Mouse (Mus musculus) heart, embryonic 12.5 days (tissue): Measurements from ENCODE around the gene Dynlt1b. TPM values are rescaled to one million over a fixed set of nuclear protein-coding genes. Genes with fewer than 3 reads are reported as not detected.
"Not testable (repeated sequence)": the region's sequence is repeated elsewhere in the genome, so short reads cannot be mapped to it uniquely, and the experiment has no call there.

Experiments used
- ATAC-seq: fragments of 200-750 bp; cut with Nextera tagmentation; 2 replicates; pipeline ENCODE4 v1.8.0; 2017; ENCODE audit warnings: moderate TSS enrichment, moderate library complexity; ENCODE audit not compliant: insufficient number of reproducible peaks, low FRiP score
- H3K27ac ChIP-seq: fragments of 300-500 bp; sonication (generic); 2 replicates; pipeline ENCODE4 v1.5.1; 2016; ENCODE audit warnings: mild to moderate bottlenecking, moderate library complexity; ENCODE audit not compliant: poor library complexity, severe bottlenecking
- H3K27me3 ChIP-seq: fragments of 300-500 bp; sonication (generic); replicated peaks from 2 replicates; pipeline ENCODE4 v1.6.1; 2016; ENCODE audit warnings: mild to moderate bottlenecking, moderate library complexity
- H3K36me3 ChIP-seq: fragments of 300-500 bp; sonication (generic); 2 replicates; pipeline ENCODE4 v1.6.1; 2016; ENCODE audit warnings: mild to moderate bottlenecking, moderate library complexity
- H3K4me1 ChIP-seq: fragments of 300-500 bp; sonication (generic); replicated peaks from 2 replicates; pipeline ENCODE4 v1.6.1; 2016; ENCODE audit warnings: mild to moderate bottlenecking
- H3K4me2 ChIP-seq: fragments of 300-500 bp; sonication (generic); 2 replicates; pipeline ENCODE4 v1.6.1; 2016; ENCODE audit warnings: mild to moderate bottlenecking, moderate library complexity
- H3K4me3 ChIP-seq: fragments of 300-500 bp; sonication (generic); 2 replicates; pipeline ENCODE4 v1.5.1; 2016; ENCODE audit warnings: mild to moderate bottlenecking
- H3K9ac ChIP-seq: fragments of 300-500 bp; sonication (generic); 2 replicates; pipeline ENCODE4 v1.6.1; 2016; ENCODE audit warnings: mild to moderate bottlenecking, moderate library complexity
- H3K9me3 ChIP-seq: fragments of 300-500 bp; sonication (generic); replicated peaks from 2 replicates; pipeline ENCODE4 v1.6.1; 2016; ENCODE audit warnings: mild to moderate bottlenecking, moderate library complexity
- WGBS: fragments of 180-500 bp; shearing (Covaris S2); methylation state at CpG from one replicate; pipeline ENCODE4 v1.1.7; 2016; 5-methylcytosine and 5-hydroxymethylcytosine counted together
- polyA plus RNA-seq: library from polyadenylated mRNA; unstranded; fragments of >200 nt; fragmentation: Nextera tagmentation; extraction: Ambion mirVana; gene quantifications from 2 replicates; pipeline ENCODE4 v1.2.1, GENCODE M21; 2016

Dynlt1b gene
- polyA plus RNA-seq, 1 experiment from 2014 or later = 418 TPM

DNA sequence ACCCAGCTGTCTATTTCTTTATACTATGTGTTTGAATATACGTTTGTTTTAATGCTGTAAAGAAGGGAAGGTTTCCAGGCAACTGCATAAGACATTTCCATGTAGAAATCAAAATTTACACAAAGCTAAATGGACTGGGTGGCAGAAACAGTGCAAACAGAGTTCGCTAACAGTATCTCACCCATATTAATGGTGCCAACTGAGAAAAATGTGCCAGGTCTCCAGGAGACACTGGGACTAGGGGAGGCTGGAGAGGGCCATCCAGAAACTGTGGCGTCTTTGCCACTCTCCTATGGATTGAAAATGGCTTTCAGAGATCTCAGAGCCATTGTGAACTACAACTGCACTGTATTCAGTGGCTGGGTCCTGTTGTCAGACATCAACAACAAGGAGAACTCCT lies 40.1 kb downstream of the Dynlt1b start:
- not testable (repeated sequence) for H3K4me3 ChIP-seq, ATAC-seq, H3K36me3 ChIP-seq, H3K27ac ChIP-seq, H3K9ac ChIP-seq, H3K4me2 ChIP-seq, H3K9me3 ChIP-seq, H3K27me3 ChIP-seq
- 95% methylated on average over 3 of the region's 3 CpGs for WGBS
- H3K4me1 ChIP-seq = peaks cover 32% of the 10 kb centered on the region

DNA sequence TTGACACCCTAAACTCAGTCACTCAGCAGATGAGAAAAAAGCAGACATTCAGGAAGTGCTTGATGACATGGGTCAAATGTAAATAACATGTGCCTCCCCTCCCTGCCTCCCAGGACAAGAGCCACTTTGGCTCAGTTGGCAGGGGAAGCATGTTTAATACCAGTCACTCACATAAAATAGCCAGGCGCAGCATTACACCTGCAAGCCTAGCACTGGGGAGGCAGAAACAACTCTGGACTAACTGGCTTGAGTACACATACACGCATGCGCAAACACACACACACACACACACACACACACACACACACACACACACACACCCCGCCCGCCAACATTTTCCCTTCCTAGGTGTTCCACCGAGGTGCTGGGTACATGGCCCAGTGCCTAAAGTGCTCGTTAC lies 40.8 kb downstream of the Dynlt1b start:
- not testable (repeated sequence) for H3K4me3 ChIP-seq, H3K27me3 ChIP-seq, ATAC-seq, H3K9me3 ChIP-seq, H3K4me2 ChIP-seq, H3K36me3 ChIP-seq, H3K27ac ChIP-seq, H3K9ac ChIP-seq
- 93% methylated on average over 3 of the region's 7 CpGs for WGBS
- H3K4me1 ChIP-seq = peaks cover 38% of the 10 kb centered on the region

DNA sequence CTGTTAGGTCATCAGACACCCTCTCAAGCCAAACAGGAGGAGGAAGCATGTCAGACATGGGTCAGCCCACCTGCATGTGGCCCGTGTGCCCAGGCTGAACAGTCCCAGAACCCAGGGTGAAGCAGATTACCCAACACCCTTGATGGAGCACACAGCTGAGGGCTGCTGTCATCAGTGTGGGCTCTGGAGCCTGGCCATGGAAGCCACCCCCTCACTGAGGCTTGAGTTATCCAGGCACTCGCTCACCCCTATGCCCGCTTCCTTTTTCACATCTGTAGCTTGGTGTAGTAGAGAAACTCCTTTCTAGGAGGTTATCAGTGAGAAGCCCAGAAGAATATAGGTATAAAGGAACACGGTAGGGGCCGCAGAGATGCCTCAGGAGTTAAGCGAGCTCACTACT lies 45.4 kb downstream of the Dynlt1b start:
- 84% methylated on average over 6 of the region's 6 CpGs for WGBS
- not testable (repeated sequence) for ATAC-seq, H3K27me3 ChIP-seq, H3K4me3 ChIP-seq, H3K27ac ChIP-seq, H3K9me3 ChIP-seq, H3K36me3 ChIP-seq
- H3K4me1 ChIP-seq = peaks cover 27% of the 10 kb centered on the region
- H3K9ac ChIP-seq = 0 out of 2 replicates have a peak overlapping the region, but pooled peaks have one; percentile 0
- peak overlapping the region; percentile 71; the same call in 1 of the 2 replicates for H3K4me2 ChIP-seq

DNA sequence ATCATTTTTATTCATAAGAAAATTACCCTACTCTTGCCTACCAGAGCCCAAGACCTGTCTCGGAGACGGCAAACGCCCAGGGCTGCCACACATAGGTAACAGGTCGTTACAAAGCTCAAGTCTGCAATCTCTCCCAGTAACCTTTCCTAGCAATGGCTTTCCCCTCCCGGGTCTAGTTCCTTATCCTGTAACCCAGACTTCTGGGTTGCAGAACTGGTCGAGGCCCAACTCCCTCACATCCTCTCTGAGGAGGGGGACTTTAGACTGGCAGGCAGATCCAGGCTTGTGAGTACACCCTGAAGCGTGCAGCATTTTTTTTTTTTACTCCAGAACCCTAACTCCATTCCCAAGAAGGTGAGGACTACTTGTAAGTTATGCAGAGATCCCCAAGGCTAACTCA lies 46.0 kb downstream of the Dynlt1b start:
- Histone ChIP-seq H3K4me1 (peaks cover 27% of the 10 kb centered on the region), H3K4me3 (peak overlapping the region; percentile 57), H3K9ac (peak overlapping the region; percentile 84), H3K4me2 (peak overlapping the region; percentile 71)
- not testable (repeated sequence) for H3K27me3 ChIP-seq, ATAC-seq, H3K9me3 ChIP-seq, H3K27ac ChIP-seq, H3K36me3 ChIP-seq
- WGBS = 55% methylated on average over 7 of the region's 7 CpGs

DNA sequence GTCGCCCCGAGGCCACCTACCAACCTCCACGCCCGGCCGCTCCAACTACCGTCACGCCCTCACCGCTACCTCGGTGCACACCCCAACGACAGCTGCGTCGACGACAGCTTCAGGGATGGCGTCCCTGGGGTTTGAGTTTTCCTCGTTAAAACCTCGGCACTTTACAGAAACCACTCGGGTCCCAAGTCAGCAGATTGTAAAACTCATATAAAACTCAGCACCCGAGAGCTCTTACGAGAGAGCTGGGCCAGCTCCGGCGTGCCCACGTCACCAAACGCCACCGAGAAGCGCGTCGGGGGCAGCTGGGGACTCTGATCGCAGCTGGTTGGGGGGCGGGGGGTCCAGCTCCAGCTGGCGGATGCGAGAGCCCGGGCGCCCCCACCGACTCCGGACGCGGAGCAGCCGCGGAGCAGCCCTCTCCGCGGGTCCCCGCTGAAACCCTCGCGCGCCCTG lies 46.6 kb downstream of the Dynlt1b start:
- not testable (repeated sequence) for H3K36me3 ChIP-seq, H3K9me3 ChIP-seq, H3K27me3 ChIP-seq
- Histone ChIP-seq H3K27ac (peak overlapping the region; percentile 10; the same call in 1 of the 2 replicates), H3K4me2 (peak overlapping the region; percentile 71), H3K4me1 (peaks cover 27% of the 10 kb centered on the region), H3K9ac (peak overlapping the region; percentile 84), H3K4me3 (peak overlapping the region; percentile 57)
- WGBS = under 1% methylated on average over 45 of the region's 45 CpGs
- peak; percentile 62 for ATAC-seq

DNA sequence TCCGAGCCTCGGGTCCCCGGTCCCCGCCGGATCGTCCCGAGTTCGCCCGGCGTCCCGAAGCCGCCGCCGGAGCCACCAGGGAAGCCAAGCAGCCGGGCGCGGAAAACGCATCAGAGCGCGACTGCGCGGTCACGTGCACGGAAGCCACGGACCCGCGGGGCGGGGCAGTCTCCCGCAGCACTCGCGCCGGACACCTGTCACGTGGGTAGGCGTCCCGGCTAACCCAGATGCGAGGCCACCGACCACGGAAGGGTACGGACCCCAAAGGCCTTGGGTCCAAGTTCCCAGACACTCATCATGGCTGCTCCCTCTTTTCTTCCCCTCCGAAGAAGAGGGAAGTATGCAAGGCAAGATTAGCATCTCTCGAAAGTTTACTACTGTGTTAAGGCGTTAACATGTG lies 47.1 kb downstream of the Dynlt1b start:
- peak; percentile 80 for ATAC-seq
- peak overlapping the region; percentile 84 for H3K9ac ChIP-seq
- H3K4me2 ChIP-seq = peak overlapping the region; percentile 71
- 1% methylated on average over 42 of the region's 42 CpGs for WGBS
- H3K4me3 ChIP-seq = peak overlapping the region; percentile 57
- H3K27ac ChIP-seq = peak overlapping the region; percentile 10; the same call in 1 of the 2 replicates
- peaks cover 27% of the 10 kb centered on the region for H3K4me1 ChIP-seq
- not testable (repeated sequence) for H3K27me3 ChIP-seq, H3K36me3 ChIP-seq, H3K9me3 ChIP-seq

DNA sequence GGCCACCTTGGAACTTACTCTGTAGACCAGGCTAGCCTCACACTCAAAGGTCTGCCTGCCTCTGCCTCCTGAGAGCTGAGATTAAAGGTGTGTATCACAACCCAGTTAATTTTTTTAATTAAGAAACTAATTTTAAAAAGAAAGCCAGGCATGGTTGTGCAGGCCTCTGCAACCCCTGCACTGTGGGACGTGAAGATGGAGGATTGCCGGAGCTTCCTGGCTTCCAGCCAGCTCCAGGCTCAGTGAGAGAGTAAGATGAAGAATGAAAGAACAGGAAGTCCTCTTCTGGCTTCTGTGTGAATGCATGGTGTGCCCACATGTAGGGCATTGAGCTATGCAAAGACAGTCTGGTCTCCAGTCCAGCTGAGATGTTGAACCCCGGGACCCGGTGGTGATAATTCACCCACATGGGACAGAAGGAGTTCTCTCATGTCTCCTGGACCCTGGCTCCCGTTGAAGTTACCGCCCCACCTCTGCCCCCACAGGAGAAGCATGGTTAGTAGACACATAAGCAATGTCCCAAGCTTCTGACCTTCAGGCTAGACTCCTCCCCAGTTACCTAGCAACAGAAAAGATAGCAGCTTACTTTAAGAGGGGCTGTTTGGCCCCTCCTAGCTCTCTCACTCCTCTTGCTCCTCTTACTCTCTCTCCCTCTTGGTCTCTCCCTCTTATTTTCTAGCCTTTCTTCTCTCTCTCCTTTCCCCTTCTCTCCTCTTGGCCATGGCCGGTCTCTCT lies 51.1 kb downstream of the Dynlt1b start:
- H3K9me3 ChIP-seq, H3K27me3 ChIP-seq, H3K9ac ChIP-seq, ATAC-seq, H3K36me3 ChIP-seq, H3K4me3 ChIP-seq, H3K27ac ChIP-seq, H3K4me1 ChIP-seq, H3K4me2 ChIP-seq: not testable (repeated sequence)
- WGBS = 44% methylated on average over 5 of the region's 7 CpGs

DNA sequence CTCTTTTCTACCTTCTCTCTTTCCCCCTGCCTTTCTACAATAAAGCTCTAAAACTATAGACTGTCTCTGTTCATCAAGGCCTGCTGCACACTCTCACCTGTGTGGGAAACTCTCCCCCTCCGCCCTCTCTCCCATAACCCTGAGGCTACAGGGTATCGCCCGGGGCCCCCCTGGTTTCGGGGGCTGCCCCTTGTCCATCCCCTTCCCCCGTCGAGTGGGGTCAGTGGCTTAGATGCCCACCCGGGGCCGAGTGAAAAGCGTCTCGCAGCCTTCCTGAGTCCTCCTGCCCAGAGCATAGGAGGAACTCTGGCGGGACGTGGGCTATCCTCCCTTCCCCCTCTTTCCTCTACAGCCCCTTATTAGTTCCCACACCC lies 51.7 kb downstream of the Dynlt1b start:
- H3K27ac ChIP-seq, H3K36me3 ChIP-seq, H3K27me3 ChIP-seq, H3K4me1 ChIP-seq, H3K9ac ChIP-seq, H3K4me2 ChIP-seq, H3K9me3 ChIP-seq, ATAC-seq, H3K4me3 ChIP-seq: not testable (repeated sequence)
- 81% methylated on average over 12 of the region's 12 CpGs for WGBS

DNA sequence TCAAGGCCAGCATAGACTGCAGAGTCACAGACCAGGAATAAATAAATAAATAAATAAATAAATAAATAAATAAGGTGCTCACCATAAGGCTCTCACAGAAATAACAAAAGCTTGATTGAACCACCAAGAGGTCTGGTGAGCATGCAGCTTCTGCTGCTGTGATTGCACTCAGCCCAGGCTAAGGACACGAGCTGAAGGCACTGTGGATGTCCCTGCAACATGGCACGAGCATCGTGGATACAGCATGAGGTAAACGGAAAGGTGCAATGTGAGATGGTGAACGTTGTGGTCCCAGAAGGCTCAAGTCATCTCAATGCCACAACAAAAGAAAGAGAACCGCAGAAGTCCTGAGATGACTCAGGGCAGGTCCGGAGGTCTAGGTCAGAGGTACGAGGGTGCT lies 52.3 kb downstream of the Dynlt1b start:
- not testable (repeated sequence) for H3K4me3 ChIP-seq, H3K4me2 ChIP-seq, H3K4me1 ChIP-seq, H3K27me3 ChIP-seq, H3K27ac ChIP-seq, H3K9me3 ChIP-seq, H3K36me3 ChIP-seq, ATAC-seq, H3K9ac ChIP-seq
- WGBS = 86% methylated on average over 8 of the region's 8 CpGs

Other genes starting within 250 kb of the Dynlt1b start
- 23.7 and 24.5 TPM in 2 replicates for gene Tmem181a, start 173.3 kb upstream of the Dynlt1b start, polyA plus RNA-seq
- gene Dynlt1a, start 112.6 kb upstream of the Dynlt1b start, polyA plus RNA-seq = 10.9 and 12.3 TPM in 2 replicates
- 18.5 and 22.4 TPM in 2 replicates for gene Dynlt1c, start 171.6 kb downstream of the Dynlt1b start, polyA plus RNA-seq
- 215 and 226 TPM in 2 replicates for gene Dynlt1f, start 225.8 kb downstream of the Dynlt1b start, polyA plus RNA-seq
- gene Sytl3, start 229.0 kb downstream of the Dynlt1b start, polyA plus RNA-seq = not detected in 2 replicates